Mouse (Mus musculus): Measurements from ENCODE around the gene Fpr1. TPM values are rescaled to one million over a fixed set of nuclear protein-coding genes. Genes with fewer than 3 reads are reported as not detected.
A peak's percentile ranks its signal among the peaks of the same experiment; 100 is the strongest.
"Not testable (repeated sequence)": the region's sequence is repeated elsewhere in the genome, so short reads cannot be mapped to it uniquely, and the experiment has no call there.

Fpr1 gene
- polyA plus RNA-seq, 1 experiment from 2014 or later: 0.16 TPM

DNA sequence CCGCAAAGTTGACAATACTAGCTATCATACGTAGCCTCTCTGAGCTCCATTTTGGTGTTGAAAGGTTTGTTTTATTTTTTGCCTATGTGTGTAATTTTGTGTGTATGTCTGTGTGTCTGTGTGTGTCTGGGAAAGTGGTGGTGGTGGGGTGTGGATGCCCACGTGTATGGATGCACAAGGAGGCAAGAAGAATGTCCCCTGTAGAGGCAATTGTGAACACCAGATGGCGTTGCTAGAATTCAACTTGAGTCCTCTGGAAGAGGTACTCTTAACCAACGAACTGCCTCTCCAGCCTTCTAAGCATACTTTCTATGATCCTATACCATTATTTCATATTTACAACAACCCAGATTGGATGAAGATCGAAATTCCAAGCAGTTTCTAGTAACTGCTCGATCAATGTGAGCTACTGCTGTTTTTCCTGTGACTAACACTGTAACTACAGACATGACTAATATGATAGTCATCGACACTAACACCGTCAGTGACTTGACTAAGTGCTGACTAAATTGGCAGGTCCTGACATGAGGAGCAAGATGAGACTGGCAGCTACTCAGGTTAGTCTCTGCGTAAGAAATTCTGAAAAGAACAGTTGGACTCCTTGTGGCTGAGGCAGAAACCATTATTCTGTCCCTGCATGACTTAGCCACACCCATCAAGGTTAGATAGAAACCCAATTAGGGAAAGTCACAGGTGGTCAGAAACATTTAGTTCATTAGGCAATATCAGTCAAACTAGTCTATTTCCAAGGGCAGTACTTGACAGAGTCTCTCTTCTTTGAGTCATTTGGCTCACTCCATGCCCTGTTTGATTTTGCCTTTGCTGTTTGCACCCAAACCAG, 38.3 kb downstream of the Fpr1 start:
- Histone ChIP-seq H3K27ac (no peak overlapping the region), H3K4me2 (replicated peaks) (no peak overlapping the region), H3K9ac (replicated peaks) (no peak overlapping the region), H3K27me3 (peaks cover 11% of the 10 kb centered on the region; the same call in 1 of the 2 replicates), H3K4me1 (replicated peaks) (0 out of 2 replicates have a peak, but pooled peaks cover 2% of the 10 kb centered on the region), H3K9me3 (no peaks in the 10 kb centered on the region), H3K36me3 (peaks cover 8% of the 10 kb centered on the region; the same call in 1 of the 2 replicates), H3K4me3 (replicated peaks) (no peak overlapping the region)
- ATAC-seq: no peak
- 73% methylated on average over 10 of the region's 10 CpGs for WGBS

DNA sequence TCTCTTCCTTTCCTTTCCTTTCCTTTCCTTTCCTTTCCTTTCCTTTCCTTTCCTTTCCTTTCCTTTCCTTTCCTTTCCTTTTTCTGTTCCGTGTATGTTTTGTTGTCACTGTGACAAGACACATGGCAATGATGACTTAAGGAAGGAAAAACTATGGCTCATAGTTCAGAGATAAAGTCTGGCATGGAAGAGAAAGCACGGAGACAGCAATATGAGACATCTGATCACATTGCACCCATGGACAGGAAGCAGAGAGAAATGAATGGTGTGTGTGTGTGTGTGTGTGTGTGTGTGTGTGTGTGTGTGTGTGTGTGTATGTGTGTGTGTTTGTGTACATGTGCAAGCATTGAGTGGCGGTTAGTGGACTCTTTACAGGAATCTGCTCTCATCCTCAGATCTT, 39.1 kb downstream of the Fpr1 start:
- not testable (repeated sequence) for H3K4me2 ChIP-seq (replicated peaks); H3K9me3 ChIP-seq; H3K4me3 ChIP-seq (replicated peaks); H3K9ac ChIP-seq (replicated peaks); ATAC-seq; H3K27ac ChIP-seq; H3K27me3 ChIP-seq; H3K4me1 ChIP-seq (replicated peaks)
- 89% methylated on average over 3 of the region's 3 CpGs for WGBS
- peaks cover 15% of the 10 kb centered on the region; the same call in 1 of the 2 replicates for H3K36me3 ChIP-seq

DNA sequence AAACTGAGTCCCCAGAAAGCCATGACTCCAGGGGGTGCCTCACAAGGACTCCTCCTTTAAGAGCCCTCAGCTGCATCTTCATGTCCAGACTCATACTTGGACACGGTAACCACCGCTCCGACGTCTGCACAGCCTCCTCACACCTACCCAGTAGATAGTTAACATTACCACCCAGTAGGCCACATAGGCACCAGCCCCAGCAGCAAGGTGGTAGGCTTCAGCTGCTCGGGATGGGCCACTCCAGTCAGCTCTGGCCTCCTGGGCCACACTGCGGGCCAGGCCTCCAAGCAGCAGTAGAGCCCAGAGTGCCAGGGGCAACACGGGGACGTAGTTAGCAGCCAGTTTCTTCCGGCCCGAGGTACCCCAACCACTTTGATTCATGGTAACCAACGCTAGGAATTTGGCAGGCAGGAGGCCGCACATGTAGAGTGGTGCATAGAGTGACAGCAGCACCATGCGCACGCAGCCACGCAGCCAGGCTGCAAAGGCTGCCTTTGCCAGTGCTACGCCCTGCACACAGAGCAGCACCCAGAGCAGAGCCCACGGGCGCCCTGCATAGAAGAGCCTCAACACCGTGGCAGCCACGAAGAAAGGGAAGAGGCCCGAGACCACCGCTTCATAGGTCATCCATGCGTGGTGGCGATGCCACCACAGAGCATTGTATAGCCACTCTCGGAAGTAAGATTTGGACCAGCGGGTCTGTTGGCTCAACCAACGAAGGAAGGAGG, 40.0 kb downstream of the Fpr1 start:
- H3K4me2 ChIP-seq (replicated peaks): no peak overlapping the region

DNA sequence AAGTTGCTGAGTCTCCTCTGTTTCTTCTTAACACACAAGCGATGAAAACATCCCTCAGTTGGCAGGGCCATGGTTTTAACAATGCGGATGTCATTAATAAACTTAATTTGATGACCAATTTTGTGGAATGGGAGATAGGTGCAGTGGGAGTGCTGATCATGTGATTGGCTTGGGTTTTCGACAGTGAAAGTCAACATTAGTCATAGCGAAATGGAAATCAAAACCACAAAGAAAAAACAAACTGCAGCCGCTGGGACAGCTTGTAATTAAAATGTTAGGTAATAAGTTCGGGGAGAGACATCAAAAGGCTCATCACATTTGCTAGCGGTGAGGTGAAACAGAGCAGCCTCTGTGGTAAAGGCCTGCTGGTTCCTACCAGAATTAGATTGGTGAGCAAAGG, 42.9 kb downstream of the Fpr1 start:
- H3K27me3 ChIP-seq: no peaks in the 10 kb centered on the region
- no peak overlapping the region for H3K4me3 ChIP-seq (replicated peaks)
- H3K9me3 ChIP-seq: no peaks in the 10 kb centered on the region
- H3K4me1 ChIP-seq (replicated peaks): peaks cover 39% of the 10 kb centered on the region
- no peak overlapping the region for H3K9ac ChIP-seq (replicated peaks)
- 94% methylated on average over 7 of the region's 7 CpGs for WGBS
- no peak overlapping the region for H3K4me2 ChIP-seq (replicated peaks)
- no peak for ATAC-seq
- no peak overlapping the region for H3K27ac ChIP-seq
- H3K36me3 ChIP-seq: peaks cover 28% of the 10 kb centered on the region

More for the DNA sequence above, 40.0 kb downstream of the Fpr1 start:
- Histone ChIP-seq H3K4me3 (replicated peaks) (no peak overlapping the region), H3K4me1 (replicated peaks) (peaks cover 10% of the 10 kb centered on the region), H3K36me3 (peaks cover 18% of the 10 kb centered on the region), H3K27ac (no peak overlapping the region), H3K9me3 (no peaks in the 10 kb centered on the region), H3K27me3 (no peaks in the 10 kb centered on the region), H3K9ac (replicated peaks) (no peak overlapping the region)
- ATAC-seq: peak; percentile 62
- 81% methylated on average over 27 of the region's 27 CpGs for WGBS

DNA sequence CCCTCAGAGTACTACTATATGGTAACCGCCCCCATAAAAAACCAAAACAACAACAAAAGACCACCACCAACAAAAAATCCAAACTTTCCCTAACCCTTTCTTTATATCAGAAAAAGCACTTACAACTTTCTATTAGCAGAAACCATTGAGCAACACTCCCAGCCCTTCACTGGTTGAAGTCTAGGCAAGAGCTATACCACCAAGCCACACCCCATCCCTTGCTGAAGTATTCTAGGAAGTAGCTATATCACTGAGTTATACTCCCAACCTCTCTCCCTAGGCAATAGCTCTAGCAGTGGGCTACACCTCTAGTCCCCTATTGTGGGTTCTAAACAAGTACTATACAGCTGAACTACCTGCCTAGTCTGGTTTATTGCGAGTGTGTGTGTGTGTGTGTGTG, 44.5 kb downstream of the Fpr1 start:
- H3K4me2 ChIP-seq (replicated peaks): no peak overlapping the region; the same call in 1 of the 2 replicates
- no peaks in the 10 kb centered on the region for H3K27me3 ChIP-seq
- peaks cover 35% of the 10 kb centered on the region for H3K36me3 ChIP-seq
- H3K27ac ChIP-seq: no peak overlapping the region
- no peaks in the 10 kb centered on the region for H3K9me3 ChIP-seq
- WGBS: 99% methylated on average over 2 of the region's 2 CpGs
- no peak for ATAC-seq
- H3K4me1 ChIP-seq (replicated peaks): peaks cover 51% of the 10 kb centered on the region
- H3K4me3 ChIP-seq (replicated peaks): peak overlapping the region; percentile 46; the same call in 1 of the 2 replicates
- H3K9ac ChIP-seq (replicated peaks): no peak overlapping the region

DNA sequence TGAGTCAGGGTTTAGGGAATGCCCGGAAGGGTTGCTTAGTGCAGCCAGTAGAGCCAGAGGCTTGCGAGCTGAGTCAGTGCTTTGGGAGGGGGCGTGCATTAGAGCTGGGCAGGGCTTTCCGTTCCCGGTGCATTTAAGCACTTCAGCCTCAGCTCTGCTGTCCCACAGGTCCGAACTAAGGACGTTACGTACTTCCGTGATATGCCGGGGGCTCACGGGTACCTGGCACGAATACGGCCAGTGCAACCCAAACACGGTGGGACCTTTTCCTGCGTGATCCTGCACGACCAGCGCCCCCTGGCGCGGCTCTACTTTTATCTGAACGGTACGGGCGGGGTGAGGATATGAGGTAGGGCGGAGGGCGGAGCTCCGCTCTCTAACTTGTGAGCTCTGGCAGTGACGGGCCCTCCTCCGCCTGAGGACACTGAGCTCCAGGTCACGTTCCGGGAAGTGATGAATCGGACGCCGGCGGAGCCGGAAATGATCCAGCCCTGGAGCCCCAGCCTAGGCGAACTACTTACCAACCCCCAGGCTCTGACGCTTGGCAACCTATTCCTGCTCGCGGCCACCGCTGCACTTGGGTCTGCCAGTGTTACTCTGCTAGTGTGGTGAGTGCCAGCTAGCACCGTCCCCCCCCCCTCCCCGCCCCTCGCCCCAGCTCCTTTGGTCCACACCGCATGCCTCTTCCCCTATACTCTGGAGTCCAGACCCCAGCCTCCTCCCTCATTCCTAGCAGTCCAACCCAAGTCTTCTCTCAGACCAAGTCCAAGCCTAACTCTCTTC, 45.6 kb downstream of the Fpr1 start:
- Histone ChIP-seq H3K27me3 (no peaks in the 10 kb centered on the region), H3K27ac (peak overlapping the region; percentile 85), H3K9ac (replicated peaks) (peak overlapping the region; percentile 67), H3K9me3 (no peaks in the 10 kb centered on the region), H3K4me3 (replicated peaks) (peak overlapping the region; percentile 46), H3K4me2 (replicated peaks) (peak overlapping the region; percentile 70), H3K36me3 (peaks cover 41% of the 10 kb centered on the region), H3K4me1 (replicated peaks) (peaks cover 62% of the 10 kb centered on the region)
- 1% methylated on average over 43 of the region's 43 CpGs for WGBS
- peak; percentile 98 for ATAC-seq

DNA sequence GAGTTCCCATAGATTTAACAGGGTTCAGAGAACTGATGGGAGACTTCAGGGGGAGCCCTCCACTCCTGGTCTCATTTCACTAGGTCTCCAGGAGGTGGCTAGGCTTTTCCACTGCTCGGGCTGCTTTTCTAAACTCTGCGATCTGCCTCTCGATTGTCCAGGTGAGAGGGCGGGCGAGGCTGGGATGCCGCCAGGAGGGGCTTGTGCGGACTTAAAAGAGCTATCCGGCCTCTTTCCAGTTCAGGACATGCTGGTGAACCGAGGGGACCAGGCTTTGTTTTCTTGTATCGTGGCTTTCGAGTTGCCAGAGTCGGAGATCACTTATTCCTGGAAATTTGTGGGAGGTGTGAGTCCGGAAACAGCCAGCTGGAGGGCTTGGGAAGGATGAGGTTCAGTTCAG, 46.3 kb downstream of the Fpr1 start:
- H3K4me1 ChIP-seq (replicated peaks): peaks cover 69% of the 10 kb centered on the region
- peaks cover 44% of the 10 kb centered on the region for H3K36me3 ChIP-seq
- H3K4me3 ChIP-seq (replicated peaks): peak overlapping the region; percentile 46
- H3K4me2 ChIP-seq (replicated peaks): peak overlapping the region; percentile 70
- H3K9me3 ChIP-seq: no peaks in the 10 kb centered on the region
- ATAC-seq: peak; percentile 1; the same call in 1 of the 2 replicates
- peak overlapping the region; percentile 67 for H3K9ac ChIP-seq (replicated peaks)
- peak overlapping the region; percentile 85 for H3K27ac ChIP-seq
- no peaks in the 10 kb centered on the region for H3K27me3 ChIP-seq
- 4% methylated on average over 13 of the region's 13 CpGs for WGBS

DNA sequence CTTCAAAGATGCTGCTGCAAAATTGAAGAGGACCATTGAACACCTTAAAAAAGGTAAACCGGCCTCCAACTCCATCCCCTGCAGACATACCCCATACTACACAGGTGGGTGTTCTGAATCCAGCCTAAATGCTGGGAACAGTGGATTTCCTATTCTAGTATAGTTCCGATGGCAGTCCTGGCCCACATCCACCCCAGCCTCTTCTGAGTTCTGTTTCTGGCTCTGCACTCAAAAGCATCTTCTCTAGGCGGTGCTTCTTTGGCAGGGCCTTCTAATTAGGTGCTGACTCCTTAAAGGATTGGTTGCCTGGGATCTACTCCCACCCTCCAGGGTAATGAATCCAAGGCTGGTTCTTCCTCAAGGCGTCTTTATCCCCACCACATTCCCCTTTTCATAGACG, 47.6 kb downstream of the Fpr1 start:
- WGBS: 89% methylated on average over 5 of the region's 5 CpGs
- peaks cover 82% of the 10 kb centered on the region for H3K4me1 ChIP-seq (replicated peaks)

DNA sequence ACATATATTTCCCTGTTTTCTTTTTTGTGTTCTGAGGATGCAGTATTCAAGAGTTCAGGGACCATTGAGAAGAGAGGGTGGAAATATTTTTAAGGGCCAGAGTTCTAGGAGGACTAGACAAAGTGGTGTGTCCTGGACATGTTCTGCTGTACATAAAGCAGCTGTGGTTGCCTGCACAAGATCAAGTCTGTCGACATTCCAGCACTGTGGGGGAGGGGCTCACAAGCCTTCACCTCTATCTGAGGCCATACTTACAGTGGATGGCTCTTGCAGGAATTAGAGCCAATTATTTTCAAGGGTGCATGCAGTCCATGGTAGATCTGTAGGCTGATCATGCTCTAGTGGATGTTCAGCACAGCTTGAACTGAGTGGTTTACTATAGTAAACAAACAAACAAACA, 48.8 kb downstream of the Fpr1 start:
- Histone ChIP-seq H3K4me1 (replicated peaks) (peaks cover 94% of the 10 kb centered on the region), H3K9me3 (no peaks in the 10 kb centered on the region), H3K27me3 (no peaks in the 10 kb centered on the region), H3K9ac (replicated peaks) (no peak overlapping the region; the same call in 1 of the 2 replicates), H3K36me3 (peaks cover 49% of the 10 kb centered on the region), H3K27ac (no peak overlapping the region), H3K4me2 (replicated peaks) (no peak overlapping the region), H3K4me3 (replicated peaks) (no peak overlapping the region)
- no peak for ATAC-seq
- WGBS: 24% methylated on average over 1 of the region's 1 CpGs

More for the DNA sequence above, 47.6 kb downstream of the Fpr1 start:
- H3K36me3 ChIP-seq: peaks cover 52% of the 10 kb centered on the region
- no peaks in the 10 kb centered on the region for H3K9me3 ChIP-seq
- ATAC-seq: no peak
- H3K4me3 ChIP-seq (replicated peaks): no peak overlapping the region
- H3K27me3 ChIP-seq: no peaks in the 10 kb centered on the region
- H3K4me2 ChIP-seq (replicated peaks): no peak overlapping the region
- no peak overlapping the region for H3K9ac ChIP-seq (replicated peaks)
- H3K27ac ChIP-seq: no peak overlapping the region

DNA sequence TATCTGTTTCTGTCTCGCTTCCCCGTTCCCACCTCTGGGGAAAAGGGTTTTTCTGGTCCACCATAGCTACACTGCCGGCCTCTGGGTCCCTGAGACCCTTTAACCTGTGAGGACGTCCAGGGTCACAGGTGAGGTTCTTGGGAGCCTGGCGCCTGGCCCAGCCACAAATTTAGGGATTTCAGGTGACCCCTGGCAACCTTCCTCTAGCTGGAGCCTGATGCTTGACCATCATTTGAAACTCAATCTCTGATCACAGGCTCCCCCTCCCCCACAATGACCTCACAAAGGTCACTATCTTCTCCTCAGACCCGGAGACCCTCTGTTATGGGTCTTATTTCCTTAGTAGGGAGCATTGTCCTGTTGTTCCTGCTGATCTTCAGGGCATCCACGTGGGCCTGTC, 53.0 kb downstream of the Fpr1 start:
- Histone ChIP-seq H3K4me3 (replicated peaks) (peak overlapping the region; percentile 88), H3K27ac (no peak overlapping the region)

DNA sequence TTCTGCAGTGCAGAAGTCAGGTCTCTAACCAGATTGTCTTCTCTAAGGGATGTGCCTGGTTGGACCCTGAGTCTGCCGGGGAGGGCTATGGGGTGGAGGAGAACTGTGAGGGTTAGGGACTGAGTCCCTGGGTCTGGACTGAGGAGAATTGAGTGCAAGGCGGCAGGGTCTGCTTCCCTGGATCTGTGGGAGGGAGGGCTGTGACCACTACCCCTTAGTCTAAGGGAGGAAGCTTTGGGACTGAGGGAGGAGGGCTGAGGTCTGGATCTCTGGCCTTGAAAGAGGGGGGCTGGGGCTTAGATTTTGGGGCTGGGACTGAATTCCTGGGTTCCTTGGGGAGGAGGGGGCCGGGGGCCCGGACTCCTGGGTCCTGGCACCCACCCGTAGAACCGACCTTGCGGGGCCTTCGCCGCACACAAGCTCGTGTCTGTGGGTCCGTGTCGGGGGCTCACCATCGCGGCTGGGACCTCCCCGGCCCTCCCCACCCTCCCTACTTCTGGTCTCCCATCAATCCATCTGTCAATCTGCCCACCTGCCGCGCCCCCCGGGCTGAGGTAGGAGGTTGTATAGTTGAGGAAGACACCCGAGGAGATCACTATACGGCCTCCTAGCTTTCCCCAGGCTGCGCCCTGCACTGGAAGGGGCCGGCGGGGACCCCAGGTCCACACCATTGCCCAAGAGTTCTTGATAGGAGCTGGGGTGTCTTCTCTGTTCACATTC, 53.8 kb downstream of the Fpr1 start:
- Histone ChIP-seq H3K4me3 (replicated peaks) (peak overlapping the region; percentile 88), H3K9me3 (no peaks in the 10 kb centered on the region), H3K27me3 (no peaks in the 10 kb centered on the region), H3K27ac (peak overlapping the region; percentile 100), H3K4me2 (replicated peaks) (peak overlapping the region; percentile 94), H3K9ac (replicated peaks) (peak overlapping the region; percentile 97), H3K36me3 (peaks cover 31% of the 10 kb centered on the region), H3K4me1 (replicated peaks) (peaks cover 63% of the 10 kb centered on the region)
- 53% methylated on average over 23 of the region's 23 CpGs for WGBS
- ATAC-seq: no peak

More for the DNA sequence above, 53.0 kb downstream of the Fpr1 start:
- H3K4me1 ChIP-seq (replicated peaks): peaks cover 64% of the 10 kb centered on the region
- peak overlapping the region; percentile 94 for H3K4me2 ChIP-seq (replicated peaks)
- H3K9ac ChIP-seq (replicated peaks): peak overlapping the region; percentile 39
- no peak for ATAC-seq
- H3K27me3 ChIP-seq: no peaks in the 10 kb centered on the region
- no peaks in the 10 kb centered on the region for H3K9me3 ChIP-seq
- peaks cover 34% of the 10 kb centered on the region for H3K36me3 ChIP-seq
- 76% methylated on average over 7 of the region's 7 CpGs for WGBS
